Mouse (Mus musculus) gastrocnemius, adult 8-10 months (tissue): ENCODE data around the gene Arfrp1. TPM values are rescaled to one million over a fixed set of nuclear protein-coding genes. Genes with fewer than 3 reads are reported as not detected.

Source experiments
- DNase-seq, 2 experiments: peaks; one replicate each; pipeline ENCODE4 v3.0.0; 2022; ENCODE audit warnings: low spot score in 2 of 2
- total RNA-seq, 4 experiments: library from RNA; stranded (reverse); gene quantifications; 2 replicates each; pipeline ENCODE4 v1.2.4; 2022

Arfrp1 gene
- 10 to 100 TPM; 20.9 to 25.1 (median 23.8) TPM for total RNA-seq

- DNase-seq = peak; percentile 77 to 84
Measured at GRCm38 (mm10) chr2:181364860-181365596, at the start of gene Arfrp1, which contains the start of gene Zgpat. TSS of gene Arfrp1 (minus strand) at chr2:181365404. TSS of gene Zgpat (plus strand) at chr2:181364928.

DNA sequence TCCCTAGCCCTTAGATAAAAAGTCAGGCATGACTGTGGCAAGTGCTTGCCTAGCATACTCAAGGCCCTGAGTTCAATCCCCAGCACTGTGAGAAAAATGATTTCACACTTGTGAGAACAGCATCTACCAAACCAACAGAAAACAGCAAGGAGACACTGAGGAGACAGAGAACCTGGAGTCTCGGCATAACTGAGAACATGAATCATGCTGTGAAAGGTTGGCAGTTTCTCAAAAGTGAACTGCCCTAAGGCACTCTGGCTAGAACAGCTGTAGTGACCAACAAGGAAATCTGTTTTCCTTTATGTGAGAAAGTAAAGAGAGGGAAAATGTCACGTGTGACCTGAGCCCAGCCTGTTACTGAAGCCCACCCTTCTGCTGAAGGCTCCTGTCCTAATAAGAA is 47.9 kb upstream of the Arfrp1 start:
- DNase-seq = no peak

GRCm38 (mm10) chr2:181410760-181411473 is 45.7 kb upstream of the Arfrp1 start:
- DNase-seq = peak in 1 of 2 experiments; percentile 40

GRCm38 (mm10) chr2:181409643-181410042 is 44.4 kb upstream of the Arfrp1 start:
- DNase-seq = no peak

- DNase-seq = no peak
Measured at GRCm38 (mm10) chr2:181403722-181404121, 38.5 kb upstream of the Arfrp1 start.

DNA sequence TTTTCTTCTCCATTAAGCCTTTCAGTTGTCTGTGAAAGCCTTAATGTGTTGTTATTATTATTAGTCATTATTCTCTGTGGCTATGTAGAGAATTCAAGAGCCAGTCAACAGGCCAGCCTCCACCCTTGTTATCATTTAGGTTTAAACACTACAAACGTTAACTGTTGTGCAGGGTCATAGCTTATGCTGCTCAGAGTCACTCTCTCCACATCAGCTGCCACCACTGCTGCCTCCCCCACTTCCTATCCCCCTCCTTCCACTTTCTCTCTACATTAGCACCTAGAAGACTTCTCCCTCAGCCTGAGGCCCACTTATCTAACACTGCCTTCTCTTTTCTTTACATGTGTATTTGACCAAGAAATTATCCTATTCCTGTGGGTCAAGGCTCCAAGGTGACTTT is 36.3 kb upstream of the Arfrp1 start:
- no peak for DNase-seq

DNA sequence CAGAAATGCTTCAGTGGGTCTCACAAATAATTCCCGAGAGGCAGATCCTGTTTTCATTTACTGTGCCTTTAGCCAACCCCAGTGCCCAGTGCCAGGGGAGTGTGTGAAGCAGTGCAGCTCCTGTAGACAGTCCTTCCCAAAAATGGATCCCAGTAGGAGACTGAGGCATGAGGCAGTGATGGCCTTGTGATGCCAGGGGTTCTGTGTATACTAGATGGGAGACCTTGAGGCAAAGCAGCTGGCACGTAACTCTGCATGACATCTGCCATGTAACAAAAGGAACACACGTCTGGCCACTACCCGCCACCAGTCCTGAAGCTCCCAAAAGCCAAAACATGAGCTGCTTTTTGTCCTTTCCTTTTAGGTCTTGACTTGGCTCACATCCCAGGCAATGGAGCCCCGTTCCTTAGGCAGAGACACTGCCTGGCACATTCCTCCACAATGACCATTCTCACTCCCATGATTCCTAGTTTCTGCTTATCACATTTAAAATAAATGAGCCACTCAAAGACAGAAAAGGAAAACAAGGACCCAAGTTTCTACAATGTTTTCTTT is 32.1 kb upstream of the Arfrp1 start:
- no peak for DNase-seq

GRCm38 (mm10) chr2:181394086-181394485 is 28.9 kb upstream of the Arfrp1 start:
- DNase-seq = no peak

- DNase-seq = peak; percentile 80
Measured at GRCm38 (mm10) chr2:181392600-181393213, 27.5 kb upstream of the Arfrp1 start.

DNA sequence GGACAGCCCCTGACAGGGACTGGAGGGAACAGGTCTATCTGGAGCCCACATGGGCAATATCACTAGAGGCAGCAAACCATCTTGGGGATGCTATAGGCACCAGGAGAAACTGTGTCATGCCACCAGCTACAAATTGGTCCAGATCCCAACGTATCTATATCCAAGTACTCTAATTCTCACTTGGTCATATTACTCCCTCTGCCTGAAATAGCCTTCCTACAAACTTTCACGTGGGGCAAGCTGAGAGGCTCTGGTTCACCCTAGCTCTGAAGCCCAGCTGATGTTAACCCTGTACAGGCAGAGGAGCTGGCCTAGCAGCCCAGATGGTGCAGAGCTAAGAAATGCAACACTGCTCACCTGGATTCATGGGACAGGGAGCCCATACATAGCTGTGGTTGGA is 26.3 kb upstream of the Arfrp1 start:
- DNase-seq = no peak

DNA sequence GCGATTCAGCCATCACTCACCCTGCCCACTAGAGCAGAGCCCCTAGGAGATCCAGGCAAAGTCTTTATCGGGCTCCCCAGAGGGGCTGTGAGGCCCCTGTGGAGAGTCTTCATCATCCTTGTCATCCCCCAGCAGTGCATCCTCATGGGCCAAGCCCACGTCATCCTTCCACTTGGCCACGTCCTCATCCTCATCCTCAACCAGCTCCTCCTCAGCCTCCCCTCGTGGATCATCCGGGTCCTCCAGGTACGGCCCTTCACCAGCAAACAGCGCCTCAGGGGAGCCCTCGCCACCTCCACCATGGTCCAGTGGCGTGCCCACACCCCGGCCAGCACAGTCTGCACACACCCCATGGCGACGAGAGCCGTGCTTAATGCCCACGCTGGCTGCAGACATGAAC is 25.8 kb upstream of the Arfrp1 start:
- DNase-seq = no peak

- DNase-seq = no peak
Measured at GRCm38 (mm10) chr2:181390136-181390870, 25.1 kb upstream of the Arfrp1 start.

GRCm38 (mm10) chr2:181386663-181387210 is 21.5 kb upstream of the Arfrp1 start:
- DNase-seq = no peak

DNA sequence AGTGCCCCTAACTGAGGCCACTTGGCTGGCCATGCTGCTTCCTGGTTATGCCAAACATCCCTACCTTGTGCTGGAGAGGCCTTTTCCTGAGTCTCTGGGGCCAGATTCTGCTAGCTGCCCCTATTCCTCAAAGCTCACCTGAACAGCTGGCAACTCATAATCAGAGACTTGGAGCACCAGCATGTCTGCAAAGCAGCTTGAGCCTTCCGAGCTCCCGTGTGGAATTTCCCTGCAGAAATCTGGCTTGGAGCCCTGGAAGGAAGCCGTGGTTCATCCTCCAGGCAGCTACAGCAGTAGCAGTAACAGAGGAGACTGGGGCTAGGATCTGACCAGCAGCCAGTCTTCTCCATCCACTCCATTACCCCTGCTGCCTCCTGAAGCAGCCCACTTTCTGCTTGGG is 20.7 kb upstream of the Arfrp1 start:
- peak; percentile 50 to 53 for DNase-seq

GRCm38 (mm10) chr2:181384919-181385391 is 19.8 kb upstream of the Arfrp1 start:
- peak; percentile 71 to 76 for DNase-seq

GRCm38 (mm10) chr2:181384463-181384862 is 19.3 kb upstream of the Arfrp1 start:
- no peak for DNase-seq

GRCm38 (mm10) chr2:181381631-181382306 is 16.6 kb upstream of the Arfrp1 start:
- DNase-seq = no peak

DNA sequence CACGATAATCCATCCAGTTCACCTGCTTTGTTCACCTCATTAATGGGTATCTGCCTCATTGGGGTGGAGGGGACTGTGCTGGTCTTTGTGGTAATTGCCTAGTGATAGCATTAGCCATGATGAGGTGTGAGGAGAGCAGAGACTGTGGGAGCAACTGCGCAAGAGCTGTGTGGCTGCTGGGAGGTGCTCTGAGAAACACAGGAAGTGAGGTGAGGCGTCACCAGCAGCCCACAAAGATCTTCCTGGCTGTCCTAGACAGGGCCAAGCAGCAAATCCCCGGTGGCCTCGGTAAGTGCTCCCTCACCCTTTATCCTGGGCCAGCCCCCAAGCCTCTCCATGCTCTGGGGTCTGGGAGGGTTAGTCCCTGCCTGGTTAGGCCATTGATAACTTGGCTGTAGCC is 15.9 kb upstream of the Arfrp1 start:
- DNase-seq = no peak

DNA sequence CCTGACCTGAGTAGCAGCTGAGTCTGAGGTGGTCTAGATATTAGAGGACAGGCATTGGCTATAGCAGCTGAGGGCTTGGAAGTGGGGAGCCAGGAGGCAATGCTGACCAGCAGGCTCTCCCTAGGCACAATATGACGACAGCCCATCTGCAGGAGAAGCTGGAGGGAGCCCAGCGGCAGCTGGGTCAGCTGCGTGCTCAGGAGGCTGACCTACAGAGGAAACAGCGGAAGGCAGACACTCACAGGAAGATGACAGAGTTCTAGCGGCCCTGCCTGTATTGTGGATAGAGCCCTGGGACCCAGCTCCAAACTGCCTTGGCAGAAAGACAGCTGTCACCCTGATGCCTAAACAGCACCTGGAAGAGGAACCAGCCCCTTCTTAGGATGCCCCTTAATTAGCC is 15.0 kb upstream of the Arfrp1 start:
- no peak for DNase-seq

DNA sequence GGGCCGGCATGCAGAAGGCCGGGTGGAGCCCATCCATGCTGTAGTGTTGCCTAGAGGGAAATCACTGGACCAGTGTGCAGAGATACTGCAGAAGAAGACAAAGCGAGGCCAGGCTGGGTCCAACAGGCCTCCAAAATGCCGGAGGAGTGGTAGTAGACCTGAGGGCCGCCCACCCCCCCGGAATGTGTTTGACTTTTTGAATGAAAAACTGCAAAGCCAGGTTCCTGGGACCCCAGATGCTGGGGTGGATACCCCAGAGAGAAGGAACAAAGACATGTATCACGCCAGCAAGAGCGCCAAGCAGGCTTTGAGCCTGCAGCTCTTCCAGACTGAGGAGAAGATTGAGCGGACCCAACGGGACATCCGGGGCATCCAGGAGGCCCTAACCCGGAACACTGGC is 14.6 kb upstream of the Arfrp1 start, which contains the start of gene Lime1:
TSS of gene Lime1 (plus strand) at position 301 of the 400 bp plus-strand sequence.
- DNase-seq = no peak
